Mouse (Mus musculus): ENCODE measurements around the gene Prpf38b. TPM values are rescaled to one million over a fixed set of nuclear protein-coding genes. Genes with fewer than 3 reads are reported as not detected.
A peak's percentile ranks its signal among the peaks of the same experiment; 100 is the strongest.

The Prpf38b gene
- total and polyA plus RNA-seq, 2 experiments = 17.2 to 25.7 TPM

DNA sequence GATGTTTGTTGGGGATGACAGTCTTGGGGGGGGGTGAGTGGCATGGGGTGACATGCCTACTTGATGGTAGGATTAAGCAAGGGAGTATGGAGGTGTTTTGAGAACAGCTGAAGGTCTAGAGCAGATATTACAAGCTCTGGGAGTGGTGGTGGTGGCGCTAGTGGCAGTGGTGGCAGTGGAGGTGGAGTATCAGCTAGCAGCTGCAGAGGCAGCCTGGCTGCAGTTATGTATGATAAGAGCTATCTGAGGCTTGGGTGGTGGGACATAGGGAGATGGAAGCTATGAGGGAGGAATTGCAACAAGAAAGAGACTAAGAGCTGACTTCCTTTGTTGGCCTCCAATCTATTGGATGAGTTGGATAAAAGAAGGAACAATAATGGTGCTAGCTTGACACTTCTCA lies 10.3 kb upstream of the Prpf38b start:
- DNase-seq (ENCODE audit: extremely low read depth, low read depth, low spot score) = no peak
- 94% methylated on average over 1 of the region's 1 CpGs for WGBS
- Histone ChIP-seq H3K36me3 (ENCODE audit: control insufficient read depth, insufficient read depth, low read length) (no peaks in the 10 kb centered on the region), H3K79me2 (ENCODE audit: control insufficient read depth, insufficient read depth, low read length) (no peaks in the 10 kb centered on the region), H3K4me1 (ENCODE audit: control insufficient read depth, insufficient read depth, low read length) (no peaks in the 10 kb centered on the region), H3K9ac (ENCODE audit: low read depth, low read length) (no peak overlapping the region), H3K27ac (replicated peaks; ENCODE audit: insufficient read depth, low read depth, low read length) (no peak overlapping the region), H3K27me3 (ENCODE audit: control insufficient read depth, insufficient read depth, low read length) (no peaks in the 10 kb centered on the region), H3K4me3 (ENCODE audit: insufficient read depth, low read depth, low read length) (no peak overlapping the region)
- TF ChIP-seq POLR2A (IDR thresholded peaks at IDR 0.05; ENCODE audit: extremely low read depth, insufficient read depth, low read length) (no peak), CTCF (IDR thresholded peaks at IDR 0.05; ENCODE audit: low read depth, low read length) (no peak)

DNA sequence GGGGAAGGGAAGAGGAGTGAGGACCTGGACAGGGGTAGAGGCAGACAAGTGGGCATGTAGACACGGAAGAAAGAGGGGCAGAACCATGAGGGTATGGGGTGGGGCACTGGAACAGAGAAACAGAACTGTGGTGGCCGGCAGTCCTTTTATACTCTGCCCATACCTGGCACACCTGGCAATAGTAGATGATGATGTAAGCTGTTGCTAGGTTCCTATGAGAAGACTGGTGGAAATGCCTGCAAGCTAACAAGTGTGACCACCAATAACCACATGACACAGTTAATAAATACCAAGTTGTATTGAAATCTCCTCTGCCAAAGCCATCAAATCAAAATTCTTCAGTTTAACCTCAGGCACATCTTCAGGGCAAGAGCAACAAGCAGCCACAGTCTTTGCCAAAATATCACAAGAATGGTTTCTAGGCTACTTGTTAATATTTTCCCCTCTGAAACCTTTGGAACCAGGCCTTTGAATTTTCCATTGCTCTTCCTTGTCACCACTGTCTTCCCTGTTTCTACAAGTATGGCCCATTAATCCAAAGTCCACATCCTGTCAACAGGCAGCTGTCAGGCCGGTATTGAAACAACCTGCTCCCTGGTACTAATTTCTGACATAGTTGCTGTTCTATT lies 9.0 kb upstream of the Prpf38b start:
- Histone ChIP-seq H3K9ac (ENCODE audit: low read depth, low read length) (no peak overlapping the region), H3K27me3 (ENCODE audit: control insufficient read depth, insufficient read depth, low read length) (no peaks in the 10 kb centered on the region), H3K4me3 (ENCODE audit: insufficient read depth, low read depth, low read length) (no peak overlapping the region), H3K27ac (replicated peaks; ENCODE audit: insufficient read depth, low read depth, low read length) (no peak overlapping the region), H3K4me1 (ENCODE audit: control insufficient read depth, insufficient read depth, low read length) (no peaks in the 10 kb centered on the region), H3K79me2 (ENCODE audit: control insufficient read depth, insufficient read depth, low read length) (no peaks in the 10 kb centered on the region), H3K36me3 (ENCODE audit: control insufficient read depth, insufficient read depth, low read length) (no peaks in the 10 kb centered on the region)
- 86% methylated on average over 3 of the region's 3 CpGs for WGBS
- DNase-seq (ENCODE audit: extremely low read depth, low read depth, low spot score) = no peak
- TF ChIP-seq CTCF (IDR thresholded peaks at IDR 0.05; ENCODE audit: low read depth, low read length) (no peak), POLR2A (IDR thresholded peaks at IDR 0.05; ENCODE audit: extremely low read depth, insufficient read depth, low read length) (no peak)

DNA sequence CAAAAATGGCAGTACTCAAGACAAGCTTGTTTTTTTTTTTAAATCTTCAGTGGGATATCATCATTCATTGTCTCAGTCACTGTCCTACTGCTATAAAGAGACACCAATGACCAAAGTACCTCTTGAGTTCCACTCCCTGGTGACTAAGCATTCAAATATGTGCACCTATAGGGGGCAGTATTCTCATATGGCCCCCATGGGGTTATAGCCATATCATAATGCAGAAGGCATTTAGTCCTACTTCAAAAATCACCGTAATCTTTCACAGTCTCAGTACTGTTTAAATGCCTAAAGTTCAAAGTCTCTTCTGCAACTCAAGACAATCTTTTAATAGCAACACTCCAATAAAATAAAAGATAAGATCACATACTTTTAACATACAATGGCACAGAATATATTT lies 7.3 kb upstream of the Prpf38b start:
- Histone ChIP-seq H3K36me3 (ENCODE audit: control insufficient read depth, insufficient read depth, low read length) (no peaks in the 10 kb centered on the region), H3K27ac (replicated peaks; ENCODE audit: insufficient read depth, low read depth, low read length) (no peak overlapping the region), H3K4me3 (ENCODE audit: insufficient read depth, low read depth, low read length) (no peak overlapping the region), H3K27me3 (ENCODE audit: control insufficient read depth, insufficient read depth, low read length) (no peaks in the 10 kb centered on the region), H3K4me1 (ENCODE audit: control insufficient read depth, insufficient read depth, low read length) (no peaks in the 10 kb centered on the region), H3K79me2 (ENCODE audit: control insufficient read depth, insufficient read depth, low read length) (no peaks in the 10 kb centered on the region), H3K9ac (ENCODE audit: low read depth, low read length) (no peak overlapping the region)
- WGBS = 93% methylated on average over 1 of the region's 1 CpGs
- DNase-seq (ENCODE audit: extremely low read depth, low read depth, low spot score) = no peak
- no peak for TF ChIP-seq POLR2A (IDR thresholded peaks at IDR 0.05; ENCODE audit: extremely low read depth, insufficient read depth, low read length)
- TF ChIP-seq CTCF (IDR thresholded peaks at IDR 0.05; ENCODE audit: low read depth, low read length) = no peak

DNA sequence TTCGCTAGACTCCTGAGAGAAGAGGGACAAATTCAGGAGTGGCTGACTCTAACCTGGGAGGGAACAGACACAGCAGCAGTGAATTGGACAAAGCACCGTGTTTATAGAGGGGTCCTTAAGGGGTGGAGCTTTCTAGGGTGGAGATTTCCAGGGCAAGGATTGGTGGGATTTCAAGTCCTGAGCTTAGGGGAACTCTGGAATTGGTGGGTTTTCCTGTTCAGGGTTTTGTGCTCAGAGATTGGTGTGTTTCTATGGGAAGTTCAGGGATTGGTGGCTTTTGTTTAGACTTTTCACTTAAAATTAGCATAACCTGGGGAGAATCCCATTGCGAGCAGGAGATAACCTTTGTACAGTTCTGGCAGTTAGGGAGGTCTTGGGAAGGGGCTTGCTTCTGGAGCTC lies 6.5 kb upstream of the Prpf38b start:
- TF ChIP-seq POLR2A (IDR thresholded peaks at IDR 0.05; ENCODE audit: extremely low read depth, insufficient read depth, low read length) = no peak
- no peak for TF ChIP-seq CTCF (IDR thresholded peaks at IDR 0.05; ENCODE audit: low read depth, low read length)
- no peak overlapping the region for H3K9ac ChIP-seq (ENCODE audit: low read depth, low read length)
- no peak for DNase-seq (ENCODE audit: extremely low read depth, low read depth, low spot score)
- no peaks in the 10 kb centered on the region for H3K27me3 ChIP-seq (ENCODE audit: control insufficient read depth, insufficient read depth, low read length)
- WGBS = 74% methylated on average over 3 of the region's 3 CpGs
- H3K4me1 ChIP-seq (ENCODE audit: control insufficient read depth, insufficient read depth, low read length) = no peaks in the 10 kb centered on the region
- H3K4me3 ChIP-seq (ENCODE audit: insufficient read depth, low read depth, low read length) = no peak overlapping the region
- no peaks in the 10 kb centered on the region for H3K79me2 ChIP-seq (ENCODE audit: control insufficient read depth, insufficient read depth, low read length)
- H3K27ac ChIP-seq (replicated peaks; ENCODE audit: insufficient read depth, low read depth, low read length) = no peak overlapping the region
- no peaks in the 10 kb centered on the region for H3K36me3 ChIP-seq (ENCODE audit: control insufficient read depth, insufficient read depth, low read length)

DNA sequence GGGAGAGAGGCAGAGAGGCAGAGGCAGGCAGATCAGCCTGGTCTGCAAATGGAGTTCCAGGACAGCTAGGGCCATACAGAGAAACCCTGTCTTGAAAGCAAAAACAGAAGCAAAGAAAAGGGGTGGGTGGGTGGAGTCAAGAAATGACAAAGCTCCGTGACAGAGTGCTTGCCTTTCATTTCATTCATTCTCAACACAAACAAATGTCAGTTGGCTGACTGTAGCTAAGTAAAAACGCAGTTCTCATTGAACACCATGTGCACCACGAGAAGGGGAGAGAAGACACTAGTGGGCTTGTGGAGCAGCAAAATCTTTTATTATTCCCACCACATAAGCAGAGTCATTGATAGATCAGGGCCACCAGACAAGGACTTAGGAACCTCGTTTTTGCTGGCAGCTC lies 5.3 kb upstream of the Prpf38b start:
- Histone ChIP-seq H3K4me1 (ENCODE audit: control insufficient read depth, insufficient read depth, low read length) (peaks cover 2% of the 10 kb centered on the region; the same call in 1 of the 2 replicates), H3K27ac (replicated peaks; ENCODE audit: insufficient read depth, low read depth, low read length) (no peak overlapping the region), H3K27me3 (ENCODE audit: control insufficient read depth, insufficient read depth, low read length) (no peaks in the 10 kb centered on the region), H3K9ac (ENCODE audit: low read depth, low read length) (no peak overlapping the region), H3K36me3 (ENCODE audit: control insufficient read depth, insufficient read depth, low read length) (no peaks in the 10 kb centered on the region), H3K79me2 (ENCODE audit: control insufficient read depth, insufficient read depth, low read length) (no peaks in the 10 kb centered on the region), H3K4me3 (ENCODE audit: insufficient read depth, low read depth, low read length) (no peak overlapping the region)
- DNase-seq (ENCODE audit: extremely low read depth, low read depth, low spot score) = no peak
- WGBS = 63% methylated on average over 4 of the region's 4 CpGs
- TF ChIP-seq POLR2A (IDR thresholded peaks at IDR 0.05; ENCODE audit: extremely low read depth, insufficient read depth, low read length) = no peak
- no peak for TF ChIP-seq CTCF (IDR thresholded peaks at IDR 0.05; ENCODE audit: low read depth, low read length)

DNA sequence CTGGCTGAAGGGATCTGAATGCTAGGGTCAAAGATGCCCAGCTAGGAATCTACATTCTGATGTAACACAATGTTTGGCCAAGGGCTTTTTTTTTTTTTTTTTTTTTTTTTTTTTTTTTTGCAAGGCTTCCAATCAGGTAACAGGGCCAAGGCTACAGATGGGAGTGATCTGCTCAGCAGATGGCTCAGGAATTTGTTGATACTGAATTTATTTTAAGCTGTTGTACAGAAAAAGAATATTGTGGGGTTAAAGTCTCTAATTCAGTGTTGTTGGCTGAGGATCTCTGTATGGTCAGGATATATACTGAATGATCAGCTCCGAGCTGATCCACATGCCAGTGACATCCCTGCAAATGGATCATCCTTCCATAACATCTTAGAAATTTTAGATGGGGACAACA lies 4.5 kb upstream of the Prpf38b start:
- DNase-seq (ENCODE audit: extremely low read depth, low read depth, low spot score) = peak; percentile 65
- Histone ChIP-seq H3K4me1 (ENCODE audit: control insufficient read depth, insufficient read depth, low read length) (peaks cover 2% of the 10 kb centered on the region; the same call in 1 of the 2 replicates), H3K4me3 (ENCODE audit: insufficient read depth, low read depth, low read length) (no peak overlapping the region), H3K36me3 (ENCODE audit: control insufficient read depth, insufficient read depth, low read length) (no peaks in the 10 kb centered on the region), H3K9ac (ENCODE audit: low read depth, low read length) (no peak overlapping the region), H3K27me3 (ENCODE audit: control insufficient read depth, insufficient read depth, low read length) (no peaks in the 10 kb centered on the region), H3K27ac (replicated peaks; ENCODE audit: insufficient read depth, low read depth, low read length) (no peak overlapping the region), H3K79me2 (ENCODE audit: control insufficient read depth, insufficient read depth, low read length) (no peaks in the 10 kb centered on the region)
- TF ChIP-seq POLR2A (IDR thresholded peaks at IDR 0.05; ENCODE audit: extremely low read depth, insufficient read depth, low read length) (no peak), CTCF (IDR thresholded peaks at IDR 0.05; ENCODE audit: low read depth, low read length) (no peak)
- 66% methylated on average over 1 of the region's 1 CpGs for WGBS

Measured in liver, adult 2 months (tissue).